Mouse (Mus musculus): Measurements from ENCODE around the gene Ehf. TPM values are rescaled to one million over a fixed set of nuclear protein-coding genes. Genes with fewer than 3 reads are reported as not detected.

Ehf gene
- polyA plus RNA-seq, 1 experiment: 82.3 TPM

GRCm38 (mm10) chr2:103294526-103294925, 8.6 kb downstream of the Ehf start:
- DNase-seq (ENCODE audit: low read depth): no peak

GRCm38 (mm10) chr2:103293751-103294150, 9.3 kb downstream of the Ehf start:
- DNase-seq (ENCODE audit: low read depth): no peak

GRCm38 (mm10) chr2:103293214-103293613, 9.9 kb downstream of the Ehf start:
- DNase-seq (ENCODE audit: low read depth): no peak

- DNase-seq (ENCODE audit: low read depth): no peak
Observed at GRCm38 (mm10) chr2:103290705-103291269, 12.3 kb downstream of the Ehf start.

- DNase-seq (ENCODE audit: low read depth): no peak
Observed at GRCm38 (mm10) chr2:103290167-103290566, 12.9 kb downstream of the Ehf start.

- DNase-seq (ENCODE audit: low read depth): no peak
Observed at GRCm38 (mm10) chr2:103289407-103289950, 13.6 kb downstream of the Ehf start.

GRCm38 (mm10) chr2:103287716-103288115, 15.4 kb downstream of the Ehf start:
- no peak for DNase-seq (ENCODE audit: low read depth)

- DNase-seq (ENCODE audit: low read depth): no peak
Observed at GRCm38 (mm10) chr2:103285561-103285960, 17.5 kb downstream of the Ehf start.

GRCm38 (mm10) chr2:103283730-103284129, 19.3 kb downstream of the Ehf start:
- no peak for DNase-seq (ENCODE audit: low read depth)

- DNase-seq (ENCODE audit: low read depth): no peak
Observed at GRCm38 (mm10) chr2:103282184-103282750, 20.8 kb downstream of the Ehf start.

GRCm38 (mm10) chr2:103279927-103280326, 23.2 kb downstream of the Ehf start:
- no peak for DNase-seq (ENCODE audit: low read depth)

- no peak for DNase-seq (ENCODE audit: low read depth)
Observed at GRCm38 (mm10) chr2:103278476-103278875, 24.6 kb downstream of the Ehf start.

- no peak for DNase-seq (ENCODE audit: low read depth)
Observed at GRCm38 (mm10) chr2:103277794-103278193, 25.3 kb downstream of the Ehf start.

- DNase-seq (ENCODE audit: low read depth): no peak
Observed at GRCm38 (mm10) chr2:103275316-103275960, 27.6 kb downstream of the Ehf start.

GRCm38 (mm10) chr2:103274803-103275202, 28.3 kb downstream of the Ehf start:
- DNase-seq (ENCODE audit: low read depth): peak; percentile 89

- DNase-seq (ENCODE audit: low read depth): no peak
Observed at GRCm38 (mm10) chr2:103274270-103274669, 28.8 kb downstream of the Ehf start.

- peak; percentile 74 for DNase-seq (ENCODE audit: low read depth)
Observed at GRCm38 (mm10) chr2:103271481-103271880, 31.6 kb downstream of the Ehf start.

- no peak for DNase-seq (ENCODE audit: low read depth)
Observed at GRCm38 (mm10) chr2:103270556-103271160, 32.4 kb downstream of the Ehf start.

- DNase-seq (ENCODE audit: low read depth): no peak
Observed at GRCm38 (mm10) chr2:103239086-103239485, 64.0 kb downstream of the Ehf start.

GRCm38 (mm10) chr2:103226781-103227180, 76.3 kb downstream of the Ehf start:
- peak; percentile 100 for DNase-seq (ENCODE audit: low read depth)

GRCm38 (mm10) chr2:103220871-103221270, 82.2 kb downstream of the Ehf start:
- no peak for DNase-seq (ENCODE audit: low read depth)

- DNase-seq (ENCODE audit: low read depth): no peak
Observed at GRCm38 (mm10) chr2:103218323-103218722, 84.8 kb downstream of the Ehf start.

GRCm38 (mm10) chr2:103215801-103216200, 87.3 kb downstream of the Ehf start:
- DNase-seq (ENCODE audit: low read depth): no peak
